Mouse (Mus musculus): ENCODE data around the gene Dtx3. TPM values are rescaled to one million over a fixed set of nuclear protein-coding genes. Genes with fewer than 3 reads are reported as not detected.

Gene Dtx3
- polyA plus RNA-seq, 1 experiment from 2014 or later, result 130 TPM

- Histone ChIP-seq H3K4me2 (no peak overlapping the region), H3K4me1 (ENCODE audit: control insufficient read depth, insufficient read depth, low read length) (peaks cover 20% of the 10 kb centered on the region), H3K4me3 (ENCODE audit: low read depth, low read length) (no peak overlapping the region), H3K27me3 (ENCODE audit: control insufficient read depth, insufficient read depth, low read length) (peaks cover 12% of the 10 kb centered on the region), H3K9ac (ENCODE audit: low read length) (no peak overlapping the region), H3K9me3 (ENCODE audit: control insufficient read depth, low read length) (no peaks in the 10 kb centered on the region), H3K36me3 (ENCODE audit: control insufficient read depth, insufficient read depth, low read length) (peaks cover 5% of the 10 kb centered on the region; the same call in 1 of the 2 replicates), H3K27ac (ENCODE audit: low read depth, low read length) (no peak overlapping the region)
- 65% methylated on average over 9 of the region's 9 CpGs for WGBS
- no peak for ATAC-seq (ENCODE audit: low FRiP score)
- peak; percentile 86 for DNase-seq (ENCODE audit: low spot score, missing footprints)
Observed at GRCm38 (mm10) chr10:127185101-127185500, 10.4 kb downstream of the Dtx3 start.

- H3K27me3 ChIP-seq (ENCODE audit: control insufficient read depth, insufficient read depth, low read length), result peaks cover 26% of the 10 kb centered on the region
- ATAC-seq (ENCODE audit: low FRiP score) (no peak), DNase-seq (ENCODE audit: low spot score, missing footprints) (no peak)
- peak overlapping the region; percentile 20; the same call in 1 of the 2 replicates for H3K4me2 ChIP-seq
- no peak overlapping the region for H3K4me3 ChIP-seq (ENCODE audit: low read depth, low read length)
- H3K27ac ChIP-seq (ENCODE audit: low read depth, low read length), result no peak overlapping the region
- no peak overlapping the region for H3K9ac ChIP-seq (ENCODE audit: low read length)
- no peaks in the 10 kb centered on the region for H3K9me3 ChIP-seq (ENCODE audit: control insufficient read depth, low read length)
- WGBS, result 14% methylated on average over 20 of the region's 20 CpGs
- peaks cover 5% of the 10 kb centered on the region; the same call in 1 of the 2 replicates for H3K36me3 ChIP-seq (ENCODE audit: control insufficient read depth, insufficient read depth, low read length)
- peaks cover 9% of the 10 kb centered on the region; the same call in 1 of the 2 replicates for H3K4me1 ChIP-seq (ENCODE audit: control insufficient read depth, insufficient read depth, low read length)
Observed at GRCm38 (mm10) chr10:127183759-127184158, 11.8 kb downstream of the Dtx3 start.

GRCm38 (mm10) chr10:127182624-127183023 lies 12.9 kb downstream of the Dtx3 start:
- Histone ChIP-seq H3K36me3 (ENCODE audit: control insufficient read depth, insufficient read depth, low read length) (peaks cover 5% of the 10 kb centered on the region; the same call in 1 of the 2 replicates), H3K27ac (ENCODE audit: low read depth, low read length) (no peak overlapping the region), H3K4me2 (no peak overlapping the region), H3K27me3 (ENCODE audit: control insufficient read depth, insufficient read depth, low read length) (peaks cover 36% of the 10 kb centered on the region), H3K4me3 (ENCODE audit: low read depth, low read length) (no peak overlapping the region), H3K9me3 (ENCODE audit: control insufficient read depth, low read length) (no peaks in the 10 kb centered on the region), H3K9ac (ENCODE audit: low read length) (no peak overlapping the region), H3K4me1 (ENCODE audit: control insufficient read depth, insufficient read depth, low read length) (peaks cover 12% of the 10 kb centered on the region)
- ATAC-seq (ENCODE audit: low FRiP score), result no peak
- no peak for DNase-seq (ENCODE audit: low spot score, missing footprints)
- 86% methylated on average over 4 of the region's 4 CpGs for WGBS

- no peak for DNase-seq (ENCODE audit: low spot score, missing footprints)
- Histone ChIP-seq H3K36me3 (ENCODE audit: control insufficient read depth, insufficient read depth, low read length) (peaks cover 2% of the 10 kb centered on the region; the same call in 1 of the 2 replicates), H3K27ac (ENCODE audit: low read depth, low read length) (no peak overlapping the region), H3K9ac (ENCODE audit: low read length) (no peak overlapping the region), H3K4me2 (no peak overlapping the region), H3K27me3 (ENCODE audit: control insufficient read depth, insufficient read depth, low read length) (peaks cover 46% of the 10 kb centered on the region), H3K9me3 (ENCODE audit: control insufficient read depth, low read length) (no peaks in the 10 kb centered on the region), H3K4me1 (ENCODE audit: control insufficient read depth, insufficient read depth, low read length) (peaks cover 12% of the 10 kb centered on the region), H3K4me3 (ENCODE audit: low read depth, low read length) (no peak overlapping the region)
- ATAC-seq (ENCODE audit: low FRiP score), result no peak
- 70% methylated on average over 6 of the region's 6 CpGs for WGBS
Observed at GRCm38 (mm10) chr10:127181566-127181965, 14.0 kb downstream of the Dtx3 start.

GRCm38 (mm10) chr10:127180695-127181047 lies 14.9 kb downstream of the Dtx3 start:
- Histone ChIP-seq H3K36me3 (ENCODE audit: control insufficient read depth, insufficient read depth, low read length) (no peaks in the 10 kb centered on the region), H3K4me2 (no peak overlapping the region), H3K27ac (ENCODE audit: low read depth, low read length) (no peak overlapping the region), H3K9ac (ENCODE audit: low read length) (no peak overlapping the region), H3K27me3 (ENCODE audit: control insufficient read depth, insufficient read depth, low read length) (peaks cover 49% of the 10 kb centered on the region), H3K4me1 (ENCODE audit: control insufficient read depth, insufficient read depth, low read length) (peaks cover 12% of the 10 kb centered on the region), H3K4me3 (ENCODE audit: low read depth, low read length) (no peak overlapping the region), H3K9me3 (ENCODE audit: control insufficient read depth, low read length) (no peaks in the 10 kb centered on the region)
- no peak for DNase-seq (ENCODE audit: low spot score, missing footprints)
- no peak for ATAC-seq (ENCODE audit: low FRiP score)
- 6% methylated on average over 3 of the region's 3 CpGs for WGBS

GRCm38 (mm10) chr10:127179871-127180694 lies 15.4 kb downstream of the Dtx3 start, which contains the start of gene Slc26a10:
Gene Slc26a10 (minus strand): TSS chr10:127180645.
- peak within 1 kb of the TSS; percentile 28; the same call in 1 of the 2 replicates for H3K4me2 ChIP-seq
- H3K36me3 ChIP-seq (ENCODE audit: control insufficient read depth, insufficient read depth, low read length), result no peaks in the 10 kb centered on the region
- H3K27ac ChIP-seq (ENCODE audit: low read depth, low read length), result no peak within 1 kb of the TSS
- ATAC-seq (ENCODE audit: low FRiP score), result no peak
- H3K9me3 ChIP-seq (ENCODE audit: control insufficient read depth, low read length), result no peaks in the 10 kb centered on the region
- H3K4me3 ChIP-seq (ENCODE audit: low read depth, low read length), result no peak within 1 kb of the TSS
- H3K4me1 ChIP-seq (ENCODE audit: control insufficient read depth, insufficient read depth, low read length), result peaks cover 12% of the 10 kb centered on the region
- DNase-seq (ENCODE audit: low spot score, missing footprints), result peak; percentile 91
- peaks cover 49% of the 10 kb centered on the region for H3K27me3 ChIP-seq (ENCODE audit: control insufficient read depth, insufficient read depth, low read length)
- H3K9ac ChIP-seq (ENCODE audit: low read length), result no peak within 1 kb of the TSS
- WGBS, result 1% methylated on average over 34 of the region's 34 CpGs

GRCm38 (mm10) chr10:127178286-127179027 lies 17.1 kb downstream of the Dtx3 start:
- Histone ChIP-seq H3K36me3 (ENCODE audit: control insufficient read depth, insufficient read depth, low read length) (no peaks in the 10 kb centered on the region), H3K9ac (ENCODE audit: low read length) (no peak overlapping the region), H3K27ac (ENCODE audit: low read depth, low read length) (no peak overlapping the region), H3K9me3 (ENCODE audit: control insufficient read depth, low read length) (no peaks in the 10 kb centered on the region), H3K27me3 (ENCODE audit: control insufficient read depth, insufficient read depth, low read length) (peaks cover 49% of the 10 kb centered on the region), H3K4me1 (ENCODE audit: control insufficient read depth, insufficient read depth, low read length) (peaks cover 12% of the 10 kb centered on the region), H3K4me3 (ENCODE audit: low read depth, low read length) (peak overlapping the region; percentile 21), H3K4me2 (peak overlapping the region; percentile 50)
- 4% methylated on average over 41 of the region's 41 CpGs for WGBS
- ATAC-seq (ENCODE audit: low FRiP score), result no peak; the same call in 1 of the 2 replicates
- peak; percentile 92 for DNase-seq (ENCODE audit: low spot score, missing footprints)

GRCm38 (mm10) chr10:127177719-127178118 lies 17.8 kb downstream of the Dtx3 start:
- DNase-seq (ENCODE audit: low spot score, missing footprints) (peak; percentile 99), ATAC-seq (ENCODE audit: low FRiP score) (peak; percentile 71)
- Histone ChIP-seq H3K4me3 (ENCODE audit: low read depth, low read length) (peak overlapping the region; percentile 21), H3K9me3 (ENCODE audit: control insufficient read depth, low read length) (no peaks in the 10 kb centered on the region), H3K27me3 (ENCODE audit: control insufficient read depth, insufficient read depth, low read length) (peaks cover 49% of the 10 kb centered on the region), H3K4me1 (ENCODE audit: control insufficient read depth, insufficient read depth, low read length) (peaks cover 12% of the 10 kb centered on the region), H3K9ac (ENCODE audit: low read length) (no peak overlapping the region), H3K36me3 (ENCODE audit: control insufficient read depth, insufficient read depth, low read length) (no peaks in the 10 kb centered on the region), H3K4me2 (peak overlapping the region; percentile 50), H3K27ac (ENCODE audit: low read depth, low read length) (no peak overlapping the region)
- WGBS, result 1% methylated on average over 23 of the region's 23 CpGs

GRCm38 (mm10) chr10:127177235-127177634 lies 18.3 kb downstream of the Dtx3 start:
- ATAC-seq (ENCODE audit: low FRiP score) (no peak), DNase-seq (ENCODE audit: low spot score, missing footprints) (no peak)
- Histone ChIP-seq H3K9ac (ENCODE audit: low read length) (no peak overlapping the region), H3K9me3 (ENCODE audit: control insufficient read depth, low read length) (no peaks in the 10 kb centered on the region), H3K27me3 (ENCODE audit: control insufficient read depth, insufficient read depth, low read length) (peaks cover 49% of the 10 kb centered on the region), H3K4me3 (ENCODE audit: low read depth, low read length) (no peak overlapping the region), H3K27ac (ENCODE audit: low read depth, low read length) (no peak overlapping the region), H3K4me1 (ENCODE audit: control insufficient read depth, insufficient read depth, low read length) (peaks cover 12% of the 10 kb centered on the region), H3K4me2 (no peak overlapping the region), H3K36me3 (ENCODE audit: control insufficient read depth, insufficient read depth, low read length) (no peaks in the 10 kb centered on the region)
- 18% methylated on average over 9 of the region's 9 CpGs for WGBS
